Mouse (Mus musculus) B cell, adult (primary cell): Measurements from ENCODE around the gene Wfs1. TPM values are rescaled to one million over a fixed set of nuclear protein-coding genes. Genes with fewer than 3 reads are reported as not detected.

Experiments used
- total RNA-seq: library from RNA; stranded (reverse); gene quantifications from 4 replicates; pipeline ENCODE4 v1.2.4, GENCODE M21; 2023; ENCODE audit not compliant: inconsistent age

Gene Wfs1
- 5.6 to 7.5 TPM (median 7.0 TPM) in 4 replicates for total RNA-seq

DNA sequence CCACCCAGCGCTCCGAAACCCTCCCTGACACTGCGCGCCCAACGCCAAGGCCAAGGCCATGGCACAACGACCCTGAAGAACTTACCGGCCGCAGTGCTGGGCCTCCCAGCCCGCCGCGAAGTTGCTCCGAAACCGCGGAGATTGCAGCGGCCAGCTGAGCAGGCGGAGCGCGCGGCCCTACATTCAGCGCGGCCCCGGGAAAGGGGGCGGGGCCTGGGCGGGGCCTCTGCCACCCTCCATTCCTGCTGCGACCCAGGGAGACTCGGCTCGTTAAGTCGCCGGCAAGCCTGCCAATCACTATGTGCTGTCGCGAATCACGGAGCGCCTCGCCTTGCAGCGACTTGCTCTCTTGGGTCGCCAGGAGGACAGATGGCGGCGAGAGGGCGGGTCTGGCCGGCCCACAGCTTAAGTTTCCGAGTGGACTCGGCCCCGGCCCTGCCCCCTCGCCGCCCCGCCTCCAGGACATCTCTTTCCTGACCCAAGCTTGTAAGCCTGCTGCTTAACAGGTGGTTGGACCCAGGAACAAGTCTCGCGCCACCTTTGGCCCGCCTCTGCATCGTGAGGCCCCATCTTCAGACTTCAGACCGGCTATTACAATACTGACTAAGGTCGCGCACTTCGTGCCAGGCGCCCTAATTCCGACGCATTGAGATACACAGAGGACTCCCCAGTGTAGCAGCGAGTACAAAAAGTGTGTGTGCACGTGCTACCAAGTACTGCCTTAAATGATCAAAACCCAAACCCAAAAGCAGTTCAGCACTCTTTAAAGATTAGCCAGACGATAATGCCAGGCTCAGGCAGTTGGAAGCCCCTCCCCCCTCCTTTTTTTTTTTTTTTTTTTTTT is at the start of gene Wfs1:
Gene Wfs1 (minus strand): TSS at position 425 of the 844 bp plus-strand sequence.

Other genes starting within 250 kb of the Wfs1 start
- gene Bloc1s4, start 240.6 kb downstream of the Wfs1 start, total RNA-seq: 24.4 to 27.5 TPM (median 24.8 TPM) in 4 replicates
- 144 to 166 TPM (median 146 TPM) in 4 replicates for gene Mrfap1, start 192.4 kb downstream of the Wfs1 start, total RNA-seq
- gene Man2b2, start 158.6 kb downstream of the Wfs1 start, total RNA-seq: 53.6 to 59.8 TPM (median 57.4 TPM) in 4 replicates
- gene Ppp2r2c, start 120.7 kb downstream of the Wfs1 start, total RNA-seq: not detected in 4 replicates
- gene Gm1043, start 96.2 kb upstream of the Wfs1 start, total RNA-seq: 7.0 to 9.7 TPM (median 8.6 TPM) in 4 replicates